Mouse (Mus musculus): ENCODE data around the gene Zc2hc1b.

The Zc2hc1b gene

GRCm38 (mm10) chr10:13171461-13171860 is 6.4 kb downstream of the Zc2hc1b start:
- no peak for DNase-seq

GRCm38 (mm10) chr10:13170739-13171448 is 6.9 kb downstream of the Zc2hc1b start:
- no peak for DNase-seq

- no peak for DNase-seq
Observed at GRCm38 (mm10) chr10:13168461-13168860, 9.4 kb downstream of the Zc2hc1b start.

GRCm38 (mm10) chr10:13162031-13162430 is 15.8 kb downstream of the Zc2hc1b start:
- DNase-seq = no peak

GRCm38 (mm10) chr10:13160913-13161312 is 16.9 kb downstream of the Zc2hc1b start:
- no peak for DNase-seq

GRCm38 (mm10) chr10:13155377-13155776 is 22.4 kb downstream of the Zc2hc1b start:
- no peak for DNase-seq

- DNase-seq = no peak
Observed at GRCm38 (mm10) chr10:13152811-13153364, 24.9 kb downstream of the Zc2hc1b start.

- no peak for DNase-seq
Observed at GRCm38 (mm10) chr10:13151353-13151752, 26.5 kb downstream of the Zc2hc1b start.

GRCm38 (mm10) chr10:13150435-13150834 is 27.4 kb downstream of the Zc2hc1b start:
- DNase-seq = no peak

- DNase-seq = no peak
Observed at GRCm38 (mm10) chr10:13140434-13140833, 37.4 kb downstream of the Zc2hc1b start.

GRCm38 (mm10) chr10:13137906-13138305 is 39.9 kb downstream of the Zc2hc1b start:
- no peak for DNase-seq

- DNase-seq = no peak
Observed at GRCm38 (mm10) chr10:13135751-13136150, 42.1 kb downstream of the Zc2hc1b start.

GRCm38 (mm10) chr10:13135276-13135675 is 42.5 kb downstream of the Zc2hc1b start:
- no peak for DNase-seq

GRCm38 (mm10) chr10:13133850-13134249 is 44.0 kb downstream of the Zc2hc1b start:
- no peak for DNase-seq

- DNase-seq = no peak
Observed at GRCm38 (mm10) chr10:13127946-13128345, 49.9 kb downstream of the Zc2hc1b start.

GRCm38 (mm10) chr10:13127335-13127734 is 50.5 kb downstream of the Zc2hc1b start:
- no peak for DNase-seq

GRCm38 (mm10) chr10:13125811-13126210 is 52.0 kb downstream of the Zc2hc1b start:
- no peak for DNase-seq

GRCm38 (mm10) chr10:13119300-13119699 is 58.5 kb downstream of the Zc2hc1b start:
- no peak for DNase-seq

- no peak for DNase-seq
Observed at GRCm38 (mm10) chr10:13118770-13119102, 59.1 kb downstream of the Zc2hc1b start.

- DNase-seq = no peak
Observed at GRCm38 (mm10) chr10:13118024-13118769, 59.6 kb downstream of the Zc2hc1b start.

- DNase-seq = no peak
Observed at GRCm38 (mm10) chr10:13116706-13117665, 60.8 kb downstream of the Zc2hc1b start.

- no peak for DNase-seq
Observed at GRCm38 (mm10) chr10:13115030-13115429, 62.8 kb downstream of the Zc2hc1b start.

GRCm38 (mm10) chr10:13113641-13114040 is 64.2 kb downstream of the Zc2hc1b start:
- no peak for DNase-seq

Measured in cerebellum, postnatal 36 days (tissue).